Mouse (Mus musculus): ENCODE data around the gene Stk16. TPM values are rescaled to one million over a fixed set of nuclear protein-coding genes. Genes with fewer than 3 reads are reported as not detected.

The Stk16 gene
- polyA plus RNA-seq, 1 experiment from 2014 or later = 129 TPM

DNA sequence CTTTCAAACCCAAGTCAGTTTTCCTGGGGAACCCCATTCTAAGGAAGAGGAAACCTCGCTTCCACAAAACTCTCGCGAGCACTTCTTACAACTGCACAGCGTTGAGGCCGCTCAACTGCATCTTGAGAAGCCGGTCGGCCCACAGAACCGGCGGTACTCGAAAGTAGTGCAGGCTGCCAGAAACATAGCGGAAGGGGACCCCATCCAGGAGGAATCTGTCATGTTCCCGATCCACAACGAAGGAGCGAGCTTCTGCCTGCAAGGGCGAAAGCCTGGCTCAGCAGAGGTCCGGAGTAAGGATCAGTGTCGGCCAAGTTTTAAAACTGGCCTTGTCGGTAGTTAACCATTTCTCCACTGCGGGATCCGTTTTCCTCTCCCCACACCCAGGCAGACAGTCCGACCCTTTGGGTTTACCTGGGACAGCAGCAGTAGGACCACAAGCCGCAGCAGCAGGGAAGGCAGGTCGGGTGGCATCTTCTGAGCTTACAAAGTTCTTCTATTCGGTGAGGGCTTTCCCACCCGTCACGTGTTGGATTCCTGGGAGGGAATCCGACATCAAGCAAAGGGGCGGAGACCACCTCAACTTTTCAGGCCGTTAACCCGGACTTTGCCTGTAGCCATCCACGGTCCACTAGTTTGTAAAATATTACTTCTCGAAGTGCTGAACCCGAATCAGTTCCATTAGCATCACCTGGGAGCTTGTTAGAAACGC is 1.5 kb upstream of the Stk16 start:
- no peak for ATAC-seq (ENCODE audit: low read depth)

GRCm38 (mm10) chr1:75211141-75211708 is 587 bp downstream of the Stk16 start:
- Histone ChIP-seq H3K9ac (replicated peaks; ENCODE audit: low read depth, low read length) (peak overlapping the region; percentile 88), H3K4me2 (ENCODE audit: low read depth, low read length) (peak overlapping the region; percentile 95), H3K36me3 (ENCODE audit: control insufficient read depth, insufficient read depth, low read length) (peaks cover 18% of the 10 kb centered on the region), H3K4me3 (ENCODE audit: low read depth, low read length) (peak overlapping the region; percentile 94), H3K27ac (ENCODE audit: low read depth, low read length) (no peak overlapping the region), H3K4me1 (ENCODE audit: control insufficient read depth, insufficient read depth, low read length) (peaks cover 17% of the 10 kb centered on the region; the same call in 1 of the 2 replicates), H3K27me3 (ENCODE audit: control insufficient read depth, insufficient read depth, low read length) (no peaks in the 10 kb centered on the region), H3K9me3 (ENCODE audit: control insufficient read depth, low read length) (no peaks in the 10 kb centered on the region)
- peak; percentile 13; the same call in 1 of the 2 replicates for ATAC-seq (ENCODE audit: low read depth)
- WGBS = 14% methylated on average over 17 of the region's 17 CpGs

More for the DNA sequence above, 1.5 kb upstream of the Stk16 start:
- H3K4me2 ChIP-seq (ENCODE audit: low read depth, low read length) = peak overlapping the region; percentile 32
- H3K27ac ChIP-seq (ENCODE audit: low read depth, low read length) = no peak overlapping the region
- no peaks in the 10 kb centered on the region for H3K9me3 ChIP-seq (ENCODE audit: control insufficient read depth, low read length)
- H3K4me3 ChIP-seq (ENCODE audit: low read depth, low read length) = peak overlapping the region; percentile 20
- peaks cover 17% of the 10 kb centered on the region; the same call in 1 of the 2 replicates for H3K4me1 ChIP-seq (ENCODE audit: control insufficient read depth, insufficient read depth, low read length)
- WGBS = 16% methylated on average over 34 of the region's 34 CpGs
- peak overlapping the region; percentile 25; the same call in 1 of the 2 replicates for H3K9ac ChIP-seq (replicated peaks; ENCODE audit: low read depth, low read length)
- peaks cover 8% of the 10 kb centered on the region for H3K36me3 ChIP-seq (ENCODE audit: control insufficient read depth, insufficient read depth, low read length)
- H3K27me3 ChIP-seq (ENCODE audit: control insufficient read depth, insufficient read depth, low read length) = no peaks in the 10 kb centered on the region

- no peak overlapping the region for H3K4me2 ChIP-seq (ENCODE audit: low read depth, low read length)
- H3K4me3 ChIP-seq (ENCODE audit: low read depth, low read length) = no peak overlapping the region
- H3K27ac ChIP-seq (ENCODE audit: low read depth, low read length) = no peak overlapping the region
- H3K36me3 ChIP-seq (ENCODE audit: control insufficient read depth, insufficient read depth, low read length) = peaks cover 18% of the 10 kb centered on the region
- no peaks in the 10 kb centered on the region for H3K9me3 ChIP-seq (ENCODE audit: control insufficient read depth, low read length)
- 81% methylated on average over 4 of the region's 4 CpGs for WGBS
- no peak overlapping the region for H3K9ac ChIP-seq (replicated peaks; ENCODE audit: low read depth, low read length)
- H3K4me1 ChIP-seq (ENCODE audit: control insufficient read depth, insufficient read depth, low read length) = peaks cover 17% of the 10 kb centered on the region; the same call in 1 of the 2 replicates
- ATAC-seq (ENCODE audit: low read depth) = no peak
- peaks cover 8% of the 10 kb centered on the region for H3K27me3 ChIP-seq (ENCODE audit: control insufficient read depth, insufficient read depth, low read length)
Observed at GRCm38 (mm10) chr1:75212542-75212941, 1.9 kb downstream of the Stk16 start.

GRCm38 (mm10) chr1:75213096-75213495 is 2.5 kb downstream of the Stk16 start:
- Histone ChIP-seq H3K9me3 (ENCODE audit: control insufficient read depth, low read length) (no peaks in the 10 kb centered on the region), H3K27me3 (ENCODE audit: control insufficient read depth, insufficient read depth, low read length) (peaks cover 8% of the 10 kb centered on the region), H3K27ac (ENCODE audit: low read depth, low read length) (no peak overlapping the region), H3K4me1 (ENCODE audit: control insufficient read depth, insufficient read depth, low read length) (peaks cover 17% of the 10 kb centered on the region), H3K4me3 (ENCODE audit: low read depth, low read length) (no peak overlapping the region), H3K9ac (replicated peaks; ENCODE audit: low read depth, low read length) (no peak overlapping the region), H3K4me2 (ENCODE audit: low read depth, low read length) (no peak overlapping the region), H3K36me3 (ENCODE audit: control insufficient read depth, insufficient read depth, low read length) (peaks cover 18% of the 10 kb centered on the region)
- ATAC-seq (ENCODE audit: low read depth) = no peak
- WGBS = 90% methylated on average over 7 of the region's 7 CpGs

DNA sequence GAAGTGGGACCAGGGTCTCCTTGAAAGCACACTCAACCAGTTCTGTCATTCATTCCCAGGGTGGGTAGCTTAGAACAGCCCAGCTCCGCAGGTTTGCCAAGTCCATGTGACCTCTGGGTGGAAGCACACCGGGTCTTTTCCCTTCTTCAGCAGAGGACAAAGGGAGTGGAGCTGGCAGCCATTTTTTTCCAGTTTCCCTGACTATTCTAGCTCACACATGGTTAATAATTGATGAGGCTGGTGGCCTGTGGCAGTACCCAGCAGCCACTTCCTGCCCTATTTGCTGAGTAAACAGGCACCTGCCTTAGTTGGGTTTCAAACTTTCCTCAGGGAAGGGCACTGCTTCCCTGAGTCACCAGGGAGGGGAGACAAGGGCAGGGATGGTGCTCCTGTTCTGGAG is 3.8 kb downstream of the Stk16 start:
- Histone ChIP-seq H3K4me3 (ENCODE audit: low read depth, low read length) (no peak overlapping the region), H3K4me2 (ENCODE audit: low read depth, low read length) (no peak overlapping the region), H3K9ac (replicated peaks; ENCODE audit: low read depth, low read length) (no peak overlapping the region), H3K36me3 (ENCODE audit: control insufficient read depth, insufficient read depth, low read length) (peaks cover 18% of the 10 kb centered on the region), H3K9me3 (ENCODE audit: control insufficient read depth, low read length) (no peaks in the 10 kb centered on the region), H3K4me1 (ENCODE audit: control insufficient read depth, insufficient read depth, low read length) (peaks cover 25% of the 10 kb centered on the region), H3K27me3 (ENCODE audit: control insufficient read depth, insufficient read depth, low read length) (peaks cover 18% of the 10 kb centered on the region), H3K27ac (ENCODE audit: low read depth, low read length) (no peak overlapping the region)
- no peak for ATAC-seq (ENCODE audit: low read depth)
- WGBS = 74% methylated on average over 2 of the region's 2 CpGs

- Histone ChIP-seq H3K27me3 (ENCODE audit: control insufficient read depth, insufficient read depth, low read length) (peaks cover 19% of the 10 kb centered on the region), H3K9ac (replicated peaks; ENCODE audit: low read depth, low read length) (no peak overlapping the region), H3K4me2 (ENCODE audit: low read depth, low read length) (no peak overlapping the region), H3K9me3 (ENCODE audit: control insufficient read depth, low read length) (no peaks in the 10 kb centered on the region), H3K36me3 (ENCODE audit: control insufficient read depth, insufficient read depth, low read length) (peaks cover 18% of the 10 kb centered on the region), H3K27ac (ENCODE audit: low read depth, low read length) (no peak overlapping the region), H3K4me3 (ENCODE audit: low read depth, low read length) (no peak overlapping the region), H3K4me1 (ENCODE audit: control insufficient read depth, insufficient read depth, low read length) (peaks cover 25% of the 10 kb centered on the region)
- 72% methylated on average over 5 of the region's 5 CpGs for WGBS
- ATAC-seq (ENCODE audit: low read depth) = no peak
Observed at GRCm38 (mm10) chr1:75214886-75215285, 4.2 kb downstream of the Stk16 start.

DNA sequence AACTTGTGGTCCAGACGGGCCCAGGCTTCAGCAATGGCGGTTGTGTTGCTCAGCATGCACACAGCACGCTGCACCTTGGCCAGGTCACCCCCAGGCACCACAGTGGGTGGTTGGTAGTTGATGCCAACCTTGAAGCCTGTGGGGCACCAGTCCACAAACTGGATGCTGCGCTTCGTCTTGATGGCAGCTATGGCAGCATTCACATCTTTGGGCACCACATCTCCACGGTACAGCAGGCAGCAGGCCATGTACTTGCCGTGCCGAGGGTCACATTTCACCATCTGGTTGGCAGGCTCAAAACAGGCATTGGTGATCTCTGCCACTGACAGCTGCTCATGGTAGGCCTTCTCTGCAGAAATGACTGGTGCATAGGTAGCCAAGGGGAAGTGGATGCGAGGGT is 5.1 kb downstream of the Stk16 start:
- H3K27me3 ChIP-seq (ENCODE audit: control insufficient read depth, insufficient read depth, low read length) = peaks cover 26% of the 10 kb centered on the region

GRCm38 (mm10) chr1:75216797-75217585 is 6.4 kb downstream of the Stk16 start:
- WGBS = 80% methylated on average over 13 of the region's 13 CpGs
- Histone ChIP-seq H3K9ac (replicated peaks; ENCODE audit: low read depth, low read length) (no peak overlapping the region), H3K4me3 (ENCODE audit: low read depth, low read length) (no peak overlapping the region), H3K27ac (ENCODE audit: low read depth, low read length) (no peak overlapping the region), H3K36me3 (ENCODE audit: control insufficient read depth, insufficient read depth, low read length) (peaks cover 18% of the 10 kb centered on the region), H3K4me1 (ENCODE audit: control insufficient read depth, insufficient read depth, low read length) (peaks cover 12% of the 10 kb centered on the region), H3K27me3 (ENCODE audit: control insufficient read depth, insufficient read depth, low read length) (peaks cover 32% of the 10 kb centered on the region), H3K9me3 (ENCODE audit: control insufficient read depth, low read length) (no peaks in the 10 kb centered on the region), H3K4me2 (ENCODE audit: low read depth, low read length) (no peak overlapping the region)
- no peak for ATAC-seq (ENCODE audit: low read depth)

More for the DNA sequence above, 5.1 kb downstream of the Stk16 start:
- no peak for ATAC-seq (ENCODE audit: low read depth)
- no peak overlapping the region for H3K4me3 ChIP-seq (ENCODE audit: low read depth, low read length)
- H3K4me2 ChIP-seq (ENCODE audit: low read depth, low read length) = no peak overlapping the region
- WGBS = 93% methylated on average over 9 of the region's 9 CpGs
- peaks cover 20% of the 10 kb centered on the region for H3K4me1 ChIP-seq (ENCODE audit: control insufficient read depth, insufficient read depth, low read length)
- H3K9me3 ChIP-seq (ENCODE audit: control insufficient read depth, low read length) = no peaks in the 10 kb centered on the region
- H3K27ac ChIP-seq (ENCODE audit: low read depth, low read length) = no peak overlapping the region
- peaks cover 18% of the 10 kb centered on the region for H3K36me3 ChIP-seq (ENCODE audit: control insufficient read depth, insufficient read depth, low read length)
- no peak overlapping the region for H3K9ac ChIP-seq (replicated peaks; ENCODE audit: low read depth, low read length)

DNA sequence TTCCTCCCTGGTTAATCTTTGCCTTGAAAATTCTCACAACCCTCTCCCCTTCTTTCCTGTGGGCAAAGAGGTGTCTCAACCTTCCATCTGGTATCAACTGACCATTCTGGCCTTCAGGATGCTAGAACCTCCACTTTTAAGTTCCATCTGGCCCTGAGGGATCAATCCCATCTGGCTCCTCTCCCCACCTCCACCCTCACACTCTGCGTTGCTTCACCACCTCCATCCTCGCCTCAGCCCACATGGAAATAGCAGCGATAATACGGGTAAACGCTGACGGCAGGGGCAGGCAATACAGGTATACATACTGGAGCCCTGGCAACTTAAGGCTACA is 7.2 kb downstream of the Stk16 start:
- Histone ChIP-seq H3K4me2 (ENCODE audit: low read depth, low read length) (peak overlapping the region; percentile 78; the same call in 1 of the 2 replicates), H3K9me3 (ENCODE audit: control insufficient read depth, low read length) (no peaks in the 10 kb centered on the region), H3K27me3 (ENCODE audit: control insufficient read depth, insufficient read depth, low read length) (peaks cover 32% of the 10 kb centered on the region), H3K4me1 (ENCODE audit: control insufficient read depth, insufficient read depth, low read length) (peaks cover 10% of the 10 kb centered on the region; the same call in 1 of the 2 replicates), H3K36me3 (ENCODE audit: control insufficient read depth, insufficient read depth, low read length) (peaks cover 18% of the 10 kb centered on the region), H3K4me3 (ENCODE audit: low read depth, low read length) (no peak overlapping the region), H3K9ac (replicated peaks; ENCODE audit: low read depth, low read length) (no peak overlapping the region), H3K27ac (ENCODE audit: low read depth, low read length) (no peak overlapping the region)
- no peak for ATAC-seq (ENCODE audit: low read depth)
- 3% methylated on average over 6 of the region's 6 CpGs for WGBS
